Mouse (Mus musculus) naive thymus-derived CD4-positive, alpha-beta T cell, adult 2 months (primary cell): ENCODE data around the gene Sppl2b.

Source experiments
- DNase-seq: peaks from one replicate; pipeline ENCODE4 v3.0.0-alpha.2; 2011; ENCODE audit warnings: low read depth

The Sppl2b gene

DNA sequence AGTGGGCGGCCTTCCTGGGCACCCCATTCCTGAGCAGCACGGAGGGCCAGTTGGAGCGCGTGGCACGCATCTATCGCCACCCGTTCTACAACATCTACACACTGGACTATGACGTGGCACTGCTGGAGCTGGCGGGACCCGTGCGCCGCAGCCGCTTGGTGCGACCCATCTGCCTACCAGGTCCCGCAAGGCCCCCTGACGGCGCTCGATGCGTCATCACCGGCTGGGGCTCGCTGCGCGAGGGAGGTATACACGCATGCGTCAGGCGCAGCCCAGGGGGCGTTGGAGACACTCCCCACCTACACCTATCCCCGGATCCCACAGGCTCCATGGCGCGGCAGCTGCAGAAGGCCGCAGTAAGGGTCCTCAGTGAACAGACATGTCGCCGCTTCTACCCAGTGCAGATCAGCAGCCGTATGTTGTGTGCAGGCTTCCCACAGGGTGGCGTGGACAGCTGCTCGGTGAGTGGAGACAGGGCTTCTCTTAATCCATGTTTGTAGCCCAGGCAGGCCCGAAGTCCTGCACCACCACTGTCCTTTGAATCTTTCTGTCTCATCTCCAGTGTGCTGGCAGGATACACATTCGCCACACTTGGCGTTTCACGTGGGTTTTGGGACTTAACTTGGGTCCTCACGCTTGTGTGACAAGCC is 42.9 kb downstream of the Sppl2b start:
- DNase-seq, result no peak

DNA sequence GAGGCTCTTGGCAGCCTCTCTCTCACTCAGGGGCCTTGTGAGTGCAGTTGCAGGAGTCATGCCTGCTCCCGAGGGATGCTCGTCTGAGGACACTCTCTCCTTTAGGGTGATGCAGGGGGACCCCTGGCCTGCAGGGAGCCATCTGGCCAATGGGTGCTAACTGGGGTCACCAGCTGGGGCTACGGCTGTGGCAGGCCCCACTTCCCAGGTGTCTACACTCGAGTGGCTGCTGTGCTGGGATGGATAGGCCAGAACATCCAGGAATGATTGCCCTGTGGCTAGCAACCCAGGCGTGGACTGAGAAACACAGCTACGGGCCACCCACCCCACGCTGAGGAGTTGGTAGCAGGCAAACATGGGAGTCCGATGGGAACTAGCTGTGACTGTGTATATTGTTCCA is 44.0 kb downstream of the Sppl2b start:
- DNase-seq, result no peak

DNA sequence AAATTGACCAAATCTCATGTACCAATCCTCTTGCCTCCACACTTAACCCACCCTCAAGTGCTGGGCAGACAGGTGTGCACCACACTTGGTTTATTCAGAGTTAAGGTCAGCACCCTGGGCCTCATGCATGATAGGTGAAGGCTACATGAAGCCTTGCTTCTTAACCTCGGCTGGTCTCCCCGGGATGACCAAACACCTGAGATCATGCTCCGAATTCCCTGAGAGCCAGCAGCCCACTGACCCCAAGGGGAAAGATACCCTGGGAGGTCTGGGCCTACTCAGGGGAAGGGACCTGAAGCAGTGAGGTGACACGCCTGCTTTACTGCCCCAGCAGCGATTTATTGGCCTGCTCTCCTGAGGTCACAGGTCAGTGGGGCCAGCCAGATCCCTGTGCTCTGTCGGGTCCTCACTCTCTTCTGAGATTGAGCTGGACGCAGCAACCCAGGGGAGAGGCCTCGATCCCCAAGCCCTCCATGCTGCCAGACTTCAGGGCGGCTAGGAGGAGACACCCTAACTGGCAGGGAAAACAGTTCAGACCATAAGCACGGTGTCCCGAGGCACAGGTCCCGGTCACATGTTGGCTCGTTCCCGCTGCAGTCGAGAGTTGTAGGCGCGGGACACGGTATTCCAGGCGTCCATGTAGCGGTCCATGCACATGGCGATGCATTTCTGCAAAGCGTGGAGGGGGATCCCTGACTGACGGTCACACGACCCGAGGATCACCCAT is 44.7 kb downstream of the Sppl2b start:
- no peak for DNase-seq

DNA sequence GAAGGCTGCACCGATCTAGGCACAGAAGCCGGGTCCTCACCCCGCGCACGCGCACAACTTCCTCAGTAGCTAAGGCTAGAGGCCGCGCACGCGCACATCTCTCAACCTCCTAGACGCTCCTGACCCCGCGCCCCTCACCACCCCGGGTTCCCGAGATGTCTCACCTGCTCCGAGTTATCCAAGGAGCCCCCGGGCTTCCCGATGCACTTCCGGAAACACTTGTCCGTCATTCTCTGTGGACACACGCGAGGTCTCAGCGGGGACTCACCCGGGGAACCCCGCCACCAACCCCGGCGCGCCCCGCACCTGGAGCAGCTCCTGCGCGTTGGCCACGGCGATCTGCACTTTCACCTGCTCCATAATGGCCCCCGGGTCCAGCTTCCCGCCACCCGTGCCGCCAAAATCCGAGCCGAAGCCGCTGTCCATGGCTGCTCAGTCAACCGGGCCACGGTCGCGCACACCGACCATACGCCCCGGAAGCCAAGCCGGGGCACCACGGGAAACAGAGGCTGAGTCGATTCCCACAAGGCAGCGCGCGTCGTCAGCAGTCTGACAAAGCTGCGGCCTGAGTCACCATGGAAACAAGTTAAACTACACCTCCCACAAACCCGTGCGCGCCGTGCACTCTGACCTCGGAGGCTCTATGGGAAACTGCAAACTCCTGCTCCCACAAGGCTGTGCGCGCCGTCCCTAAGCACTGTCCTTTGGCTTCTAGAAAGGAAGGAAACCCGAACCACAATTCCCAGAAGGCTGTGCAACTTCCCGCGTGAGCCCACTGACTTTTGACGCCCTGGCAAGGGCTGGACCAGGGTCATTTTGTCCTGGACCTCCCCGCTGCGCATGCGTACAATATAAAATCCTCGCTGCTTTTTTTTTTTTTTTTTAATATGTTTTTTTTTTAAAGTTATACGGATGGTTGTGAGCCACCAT is 45.5 kb downstream of the Sppl2b start, which contains the start of gene Timm13:
Gene Timm13 (minus strand): TSS at position 652 of the 930 bp plus-strand sequence.
- DNase-seq, result peak; percentile 98

DNA sequence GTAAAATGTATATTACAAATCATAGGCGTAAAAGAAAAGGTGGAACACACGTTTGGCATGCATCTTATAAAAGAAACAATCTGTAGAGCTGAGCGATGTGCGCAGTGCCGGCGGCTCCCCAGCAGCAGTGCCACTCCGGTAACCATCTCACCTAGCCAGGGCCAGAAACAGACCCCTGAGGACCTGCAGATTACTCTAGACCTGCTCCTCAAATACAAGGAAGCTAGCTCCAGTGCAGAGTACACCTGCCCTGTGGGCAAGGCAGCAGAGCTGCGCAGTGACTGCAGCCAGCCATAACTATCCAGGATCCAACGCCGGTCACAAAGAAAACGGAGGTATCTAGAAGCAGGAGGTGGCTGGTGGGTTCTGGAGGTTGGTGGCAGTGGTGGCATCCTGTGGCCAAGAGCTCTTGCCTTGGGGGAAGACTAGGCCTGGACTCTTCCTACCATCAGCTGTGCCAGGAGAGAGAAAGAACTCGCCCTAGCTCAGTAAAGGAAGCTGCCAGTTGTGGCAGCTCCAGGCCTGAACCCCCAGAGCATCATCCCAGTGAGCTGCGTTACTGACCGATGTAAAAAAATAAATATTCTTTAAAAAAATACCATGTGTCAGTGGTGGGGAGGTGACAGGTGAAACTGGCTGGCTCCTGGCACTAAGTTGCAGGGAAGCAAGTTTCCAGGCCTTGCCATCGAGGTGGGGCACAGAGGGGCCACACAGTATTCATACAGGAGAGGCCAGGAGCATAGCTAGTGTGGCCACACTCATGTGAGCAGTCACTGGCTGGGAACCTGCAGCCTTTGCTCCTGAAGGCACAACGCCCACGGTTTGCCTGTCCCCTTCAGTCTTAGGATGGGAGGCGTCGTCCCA is 46.6 kb downstream of the Sppl2b start:
- DNase-seq, result peak; percentile 57

DNA sequence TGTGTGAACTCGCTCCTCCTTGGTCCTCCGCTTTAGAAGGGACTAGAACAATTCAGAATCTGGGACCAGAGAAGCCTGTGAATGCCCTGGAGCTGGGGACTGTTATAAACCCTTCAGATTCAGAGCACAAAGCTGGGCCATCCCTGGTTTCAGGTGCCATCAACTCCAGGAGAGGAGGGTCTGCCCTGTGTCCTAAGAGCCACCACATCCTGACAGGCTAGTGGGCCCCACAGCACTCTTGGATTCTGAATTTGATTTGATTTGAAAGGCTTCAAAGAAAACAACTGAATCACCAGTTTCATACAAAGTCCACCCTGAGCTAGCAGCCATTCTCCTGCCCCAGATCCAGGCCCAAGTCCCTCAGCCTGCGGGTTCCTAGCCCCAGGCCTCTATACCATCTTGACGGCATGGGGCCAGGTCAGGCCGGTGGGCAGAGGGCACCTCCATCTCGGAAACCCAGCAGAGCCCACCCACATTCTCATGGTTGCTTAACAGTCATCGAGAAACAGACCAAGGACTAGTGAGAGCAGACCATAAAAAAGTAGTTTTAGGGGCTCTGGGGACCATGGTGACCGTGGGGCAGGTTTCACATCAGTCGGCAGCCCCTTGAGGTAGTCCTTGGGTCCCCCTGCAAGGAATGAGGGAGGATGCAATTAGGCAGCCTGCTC is 47.3 kb downstream of the Sppl2b start:
- DNase-seq, result no peak

DNA sequence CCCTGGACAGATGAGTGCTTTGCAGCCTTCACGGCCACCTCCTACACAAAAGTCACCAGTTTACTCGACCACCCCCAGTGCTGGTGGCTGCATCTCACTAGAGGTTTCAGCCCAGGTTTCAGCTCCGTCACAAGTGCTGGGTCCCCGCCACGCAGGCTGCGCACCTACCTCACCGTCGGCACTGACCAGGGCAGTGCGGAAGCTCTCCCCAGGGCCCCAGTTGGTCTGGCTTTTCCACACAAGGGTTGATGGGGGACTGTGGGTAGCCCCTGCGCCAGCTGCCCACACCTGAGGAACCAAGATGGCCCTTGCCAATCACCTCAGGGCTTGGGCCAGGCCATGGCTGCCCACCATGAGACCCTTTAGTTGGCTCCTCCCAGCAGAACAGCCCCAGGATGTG is 48.2 kb downstream of the Sppl2b start:
- no peak for DNase-seq

DNA sequence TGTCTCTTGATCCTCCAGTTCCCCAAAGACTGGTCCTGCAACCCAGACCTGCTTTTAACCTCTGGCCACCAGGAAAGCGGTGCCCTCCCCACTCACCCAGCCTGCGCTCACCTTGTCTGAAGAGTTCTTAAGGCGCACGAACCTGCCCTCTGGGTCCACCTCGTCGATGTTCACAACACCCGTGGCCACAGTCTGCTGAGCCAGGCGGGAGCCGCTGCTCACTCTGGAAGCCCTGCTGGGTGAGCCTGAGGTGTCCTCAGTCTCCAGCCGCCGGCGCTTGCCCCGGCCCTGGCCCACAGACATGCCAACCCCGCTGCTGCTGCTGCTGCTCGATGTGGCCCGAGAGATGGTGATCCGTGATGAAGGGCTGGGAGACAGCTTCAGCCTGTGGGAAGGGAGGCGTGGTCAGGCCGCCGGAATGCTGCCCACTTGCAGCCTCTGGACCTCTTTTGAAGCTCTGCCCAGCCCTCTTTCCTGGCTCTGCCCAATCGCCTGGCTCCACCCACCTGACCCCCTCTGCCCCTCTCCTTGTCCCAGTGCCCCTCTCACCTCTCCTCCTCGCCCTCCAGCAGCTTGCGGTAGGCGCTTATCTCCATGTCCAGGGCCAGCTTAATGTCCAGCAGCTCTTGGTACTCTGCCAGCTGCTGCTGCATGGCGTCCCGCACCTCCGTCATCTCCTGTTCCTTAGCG is 49.1 kb downstream of the Sppl2b start:
- no peak for DNase-seq

DNA sequence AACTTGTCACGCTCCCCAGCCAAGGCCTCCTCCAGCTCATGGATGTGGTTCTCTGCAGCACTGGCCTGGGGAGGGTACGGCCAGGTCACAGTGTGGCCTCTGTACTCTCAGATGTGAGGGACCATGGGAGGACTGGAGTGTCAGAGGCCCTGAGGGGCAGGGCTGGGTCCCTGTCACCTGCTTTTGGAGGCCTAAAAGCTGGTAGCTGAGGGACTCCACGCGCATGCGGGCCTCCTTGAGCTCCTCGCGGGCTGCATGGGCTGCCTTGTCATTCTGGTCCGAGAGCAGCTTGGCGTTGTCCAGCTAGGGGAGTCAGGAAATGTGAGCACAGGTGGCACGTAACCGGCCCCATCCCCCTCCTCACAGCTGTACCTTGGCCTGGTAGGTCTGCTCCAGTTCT is 49.6 kb downstream of the Sppl2b start:
- DNase-seq, result no peak

DNA sequence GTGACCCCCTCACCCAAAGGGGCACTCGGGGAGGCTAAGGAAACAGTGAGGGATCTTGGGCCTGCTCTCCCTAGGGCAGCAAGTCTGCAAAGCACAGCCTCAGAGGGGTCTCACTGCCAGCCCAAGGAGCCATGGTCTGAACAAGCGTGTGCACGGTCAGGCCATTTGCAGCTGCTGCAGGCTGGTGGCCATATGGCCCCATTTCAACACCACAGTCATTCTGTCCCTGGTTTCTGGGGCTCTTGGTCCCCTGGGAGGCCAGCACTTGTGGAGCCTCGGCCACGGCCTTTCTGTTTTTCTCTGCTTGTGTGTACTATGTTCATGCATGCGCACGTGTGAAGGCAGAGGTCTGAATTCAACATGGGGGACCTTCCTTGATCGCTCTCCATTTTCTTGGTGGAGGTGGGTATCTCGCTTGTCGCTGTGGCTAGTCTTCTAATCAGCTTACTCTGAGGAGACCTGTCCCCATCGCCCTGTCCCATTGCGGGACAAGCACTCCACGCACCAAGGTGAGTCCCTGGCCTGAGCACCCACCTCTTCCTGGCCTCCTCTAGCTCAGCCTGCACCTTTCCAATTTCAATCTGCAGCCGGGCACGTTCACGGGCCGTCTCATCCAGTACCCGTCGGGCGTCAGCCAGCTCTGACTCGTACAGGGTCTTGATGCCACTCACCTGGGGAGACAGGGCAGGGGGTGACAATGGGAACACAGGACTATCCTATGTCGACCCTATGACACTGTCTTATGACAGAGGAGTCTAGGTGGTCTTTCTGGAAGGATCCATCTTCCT is 54.5 kb downstream of the Sppl2b start:
- DNase-seq, result no peak

DNA sequence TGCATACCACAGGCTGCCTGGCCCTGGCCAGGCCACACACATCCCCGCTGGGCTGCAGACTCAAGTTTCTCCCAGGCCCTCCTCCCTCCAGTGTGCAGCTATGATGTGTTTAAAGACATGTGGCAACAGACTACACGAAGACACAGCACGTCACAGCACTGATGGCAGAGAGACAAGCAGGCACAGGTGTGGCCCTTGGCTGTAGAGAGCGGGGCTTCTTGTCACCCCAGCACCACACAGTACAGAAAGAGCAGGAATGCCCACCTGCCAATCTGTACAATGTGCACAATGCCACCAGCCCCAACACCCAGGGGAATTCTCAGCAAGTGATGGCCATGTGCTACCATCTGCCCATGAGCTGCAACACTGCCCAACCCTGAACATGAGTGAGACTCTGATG is 56.3 kb downstream of the Sppl2b start:
- no peak for DNase-seq

DNA sequence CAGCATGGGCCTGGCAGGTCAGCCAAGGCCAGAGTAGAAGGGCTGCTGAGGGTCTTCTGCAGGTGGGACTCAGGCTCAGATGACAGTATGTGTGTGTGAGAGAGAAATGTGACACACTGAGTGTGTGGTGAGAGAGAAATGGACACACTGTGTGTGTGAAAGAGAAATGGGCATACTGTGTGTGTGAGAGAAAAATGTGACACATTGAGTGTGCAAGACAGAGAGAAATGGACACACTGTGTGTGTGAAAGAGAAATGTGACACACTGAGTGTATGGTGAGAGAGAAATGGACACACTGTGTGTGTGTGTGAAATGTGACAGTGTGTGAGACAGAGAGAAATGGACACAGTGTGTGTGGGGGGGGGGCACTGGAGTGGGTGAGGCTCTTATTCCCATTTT is 56.8 kb downstream of the Sppl2b start:
- no peak for DNase-seq

DNA sequence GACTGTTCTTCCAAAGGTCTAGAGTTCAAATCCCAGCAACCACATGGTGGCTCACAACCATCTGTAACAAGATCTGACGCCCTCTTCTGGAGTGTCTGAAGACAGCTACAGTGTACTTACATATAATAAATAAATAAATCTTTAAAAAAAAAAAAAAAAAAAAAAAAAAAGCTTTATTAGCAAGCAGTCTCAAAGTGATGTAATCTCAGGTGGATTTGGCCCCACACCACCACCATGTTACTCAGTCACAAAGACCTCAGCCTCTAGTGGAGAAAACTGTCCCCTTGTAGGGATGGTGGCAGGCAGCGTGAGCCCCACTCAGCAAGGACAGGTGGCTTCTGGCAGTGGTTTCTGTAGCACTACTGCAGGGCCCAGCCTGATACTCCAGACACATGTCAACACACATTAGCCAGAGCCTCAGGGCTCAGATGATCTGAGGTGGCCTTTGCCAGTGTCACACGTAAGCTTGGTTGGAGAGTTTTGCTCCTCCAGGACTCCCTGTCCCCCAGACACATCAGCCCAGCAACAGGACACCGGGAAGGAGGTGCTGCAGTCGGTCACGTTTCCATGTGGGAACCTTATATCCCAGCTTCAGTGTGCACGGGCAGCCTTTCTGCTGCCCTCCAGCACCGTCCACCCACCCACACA is 58.4 kb downstream of the Sppl2b start:
- no peak for DNase-seq

DNA sequence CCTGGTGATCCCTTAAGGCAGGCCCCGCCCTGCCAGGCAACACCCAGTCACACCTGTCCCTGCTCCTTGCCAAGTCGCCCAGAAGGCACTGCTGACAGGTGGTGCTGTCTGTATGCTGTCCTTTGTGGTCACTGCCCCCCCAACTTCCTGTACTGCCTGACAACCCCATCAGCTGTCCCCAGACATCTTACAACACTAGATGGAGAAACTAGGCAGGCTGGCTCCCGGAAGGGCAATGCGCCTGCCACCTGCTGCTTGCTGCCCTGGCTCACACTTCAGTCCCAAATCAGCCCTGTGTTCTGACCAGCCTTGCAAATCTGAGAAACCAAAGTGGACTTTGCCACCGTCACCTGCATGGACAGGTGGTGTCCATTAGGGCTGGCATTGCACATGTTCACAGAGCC is 59.2 kb downstream of the Sppl2b start:
- DNase-seq, result no peak

DNA sequence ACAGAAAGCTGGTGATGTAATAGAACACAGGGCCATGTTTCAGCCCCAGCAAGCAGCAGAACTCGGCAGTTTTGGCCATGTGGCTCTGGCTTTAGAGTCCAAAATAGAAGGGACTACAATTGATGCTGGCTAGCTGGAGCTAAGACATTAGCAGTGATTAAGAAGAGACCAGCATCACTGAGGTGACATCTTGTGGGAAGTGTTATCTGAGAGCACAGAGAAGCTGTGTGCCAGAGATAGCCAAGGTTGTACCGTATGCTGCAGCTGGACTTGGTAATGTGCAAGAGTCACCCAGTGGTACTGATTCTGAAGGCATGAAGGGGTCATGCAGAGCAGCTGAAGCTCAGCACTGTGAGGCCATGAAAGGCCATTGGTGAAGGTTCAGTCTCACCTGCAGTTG is 60.2 kb downstream of the Sppl2b start:
- DNase-seq, result no peak

DNA sequence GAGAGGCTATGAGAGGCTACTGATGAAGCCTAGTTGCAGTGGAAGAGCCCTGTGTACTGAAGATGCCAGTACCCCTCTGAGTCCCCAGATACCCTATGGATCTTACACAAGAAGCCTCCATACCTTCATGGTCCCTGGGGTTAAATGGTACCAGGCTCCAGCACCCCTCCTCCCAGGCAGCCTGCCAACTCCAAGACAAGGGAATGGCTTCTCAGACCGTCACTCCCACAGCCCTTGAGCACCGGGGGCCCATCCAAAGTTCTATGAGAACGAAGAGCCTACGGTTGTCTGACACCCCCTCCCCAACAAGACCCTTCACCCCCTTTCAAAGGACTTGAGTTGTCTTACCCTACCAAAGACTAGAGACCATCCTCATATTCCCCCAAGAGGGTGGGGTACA is 60.7 kb downstream of the Sppl2b start:
- no peak for DNase-seq

DNA sequence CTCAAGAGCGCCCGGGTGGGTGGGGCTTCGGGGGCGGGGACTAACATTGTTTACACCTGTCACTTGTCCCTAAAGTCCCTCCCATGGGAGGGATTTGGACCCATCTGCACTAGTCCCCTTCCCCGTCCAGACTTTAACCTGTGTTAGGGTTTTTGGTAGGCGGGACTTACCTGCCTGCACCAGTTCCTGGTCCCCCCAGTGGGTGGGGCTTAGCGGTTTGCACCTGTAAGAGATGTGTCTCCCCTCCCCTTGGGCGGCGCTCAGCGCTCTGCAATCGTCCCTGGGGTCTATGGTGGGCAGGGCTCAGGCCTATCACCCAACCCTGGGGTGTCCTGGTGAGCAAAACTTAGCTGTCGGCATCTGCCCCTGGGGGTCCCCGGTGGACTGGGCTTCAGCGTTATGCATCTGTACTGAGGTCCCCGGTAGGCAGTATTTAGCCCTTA is 62.3 kb downstream of the Sppl2b start:
- DNase-seq, result peak; percentile 53

DNA sequence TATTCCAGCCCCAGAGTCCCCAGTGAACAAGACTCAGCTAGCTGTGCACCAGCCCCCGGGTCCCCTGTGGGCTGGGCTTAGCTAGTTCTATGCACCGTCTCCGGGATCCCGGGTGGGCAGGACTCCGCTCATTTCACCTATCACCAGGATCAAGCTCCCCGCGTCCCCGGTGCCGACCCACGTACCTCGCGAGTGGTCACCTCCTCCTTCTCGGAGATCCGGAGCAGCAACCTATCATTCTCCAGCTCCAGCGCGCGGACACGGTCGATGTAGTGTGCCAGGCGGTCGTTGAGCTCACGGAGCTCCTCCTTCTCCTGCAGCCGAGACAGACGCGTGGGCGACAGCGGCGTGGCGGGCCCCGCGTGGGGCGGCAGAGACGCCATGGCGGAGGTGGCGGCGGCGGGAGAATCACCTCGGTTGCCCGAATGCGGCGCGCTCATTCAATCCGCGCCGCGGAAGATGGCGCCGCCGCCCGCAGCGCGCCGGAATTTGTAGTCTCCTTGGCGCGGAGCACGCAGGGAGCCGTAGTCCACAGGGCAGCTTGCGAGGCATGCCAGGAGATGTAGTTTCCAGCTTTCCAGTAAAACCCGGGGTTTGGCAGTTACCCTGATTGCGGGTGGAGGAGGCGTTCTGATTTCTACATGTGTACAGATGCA is 62.8 kb downstream of the Sppl2b start, which contains the start of gene Lmnb2:
Gene Lmnb2 (minus strand): TSS at position 467 of the 656 bp plus-strand sequence.
- DNase-seq, result peak; percentile 72
